Mouse (Mus musculus) thymus, adult 2 months (tissue): ENCODE results near the gene Smad3.

Source experiments
- CTCF ChIP-seq: fragments of 200-500 bp; IDR thresholded peaks from 2 replicates; pipeline ENCODE4 v1.5.1; 2012; ENCODE audit warnings: mild to moderate bottlenecking, control low read depth, low read length, moderate library complexity, borderline replicate concordance; ENCODE audit not compliant: control insufficient read depth, poor library complexity, insufficient read depth; ENCODE audit errors: extremely low read depth
- POLR2A ChIP-seq: fragments of 200-500 bp; IDR thresholded peaks from 2 replicates; pipeline ENCODE4 v1.6.1; 2012; ENCODE audit warnings: mild to moderate bottlenecking, low read length, control low read depth, moderate library complexity; ENCODE audit not compliant: control insufficient read depth, poor library complexity, insufficient read depth; ENCODE audit errors: extremely low read depth

- TF ChIP-seq POLR2A (no peak), CTCF (no peak)
Observed at GRCm38 (mm10) chr9:63645084-63645483, 112.7 kb downstream of the Smad3 start.
